Mouse (Mus musculus) T-helper 17 cell (primary cell): ENCODE results near the gene Eif2ak2.

Experiments used
- in situ Hi-C, 2 experiments: fragments of 300-600 bp; cut with MboI, MseI; formaldehyde crosslinking; loops; 1 replicate in 1 of 2; 2 replicates in 1 of 2; pipeline ENCODE4 v1.15.1; 2025; ENCODE audit warnings: high pct_unique_total_duplicates in 2 of 2

Eif2ak2 gene

DNA sequence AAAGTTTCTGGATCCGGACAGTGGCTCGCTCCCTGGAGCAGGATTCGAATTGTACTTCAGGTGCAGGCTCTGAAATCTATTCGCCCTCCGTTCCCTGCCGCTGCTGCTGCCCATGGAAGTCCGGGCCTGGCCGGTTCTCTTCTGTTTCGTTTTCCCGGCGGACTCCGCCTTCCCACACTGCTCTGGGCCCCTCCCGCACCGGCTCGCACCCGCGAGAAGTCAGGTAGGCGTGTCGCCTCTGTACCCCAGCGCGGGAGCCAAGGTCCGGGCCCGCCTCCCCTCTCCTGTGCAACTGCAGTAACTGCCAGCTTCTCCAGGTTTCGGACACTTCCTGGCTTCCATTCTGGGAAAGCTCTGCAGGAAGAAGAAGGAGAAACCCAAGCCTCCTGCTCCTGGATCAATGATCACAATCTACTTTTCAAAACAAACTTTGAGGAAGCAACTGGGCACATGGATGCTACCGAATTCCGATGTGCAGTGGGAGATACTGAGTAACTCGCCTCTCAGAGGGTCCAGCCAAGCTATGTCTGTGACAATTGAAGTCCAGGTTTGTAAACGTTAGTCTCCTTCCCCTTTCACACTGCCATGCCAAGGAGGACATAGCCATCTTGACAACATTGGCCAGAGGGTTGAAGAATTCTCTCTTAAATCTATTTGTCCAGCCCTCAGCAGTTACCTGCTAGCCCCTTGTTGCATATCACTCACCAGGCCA lies at the start of gene Eif2ak2:
Eif2ak2 (minus strand) TSS at position 173 of the 712 bp plus-strand sequence.
- in situ Hi-C loops: loop anchor here in 1 of 2 experiments (10.0 kb wide), 1 partner anchor 692 kb away; no protein-coding TSS in a partner anchor

DNA sequence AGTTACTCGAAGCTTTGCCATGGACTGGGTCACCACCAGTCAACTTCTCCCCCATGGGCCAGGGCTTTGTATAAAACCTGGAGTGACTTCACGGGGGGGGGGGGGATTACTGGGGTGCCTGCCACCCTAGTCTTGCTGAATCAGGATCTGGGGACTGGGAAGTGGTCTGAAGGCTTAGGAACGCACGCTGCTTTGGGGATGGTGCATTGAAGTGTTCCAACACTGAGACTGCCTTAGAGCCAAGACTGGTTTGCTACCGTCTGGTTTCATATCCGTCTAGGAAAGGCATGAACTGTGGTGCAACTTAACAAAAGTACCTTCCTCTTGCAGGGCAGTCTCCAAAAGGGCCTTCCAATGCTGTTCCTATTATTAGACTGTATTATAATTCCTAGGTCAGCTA lies 35.3 kb upstream of the Eif2ak2 start:
- in situ Hi-C loops: loop anchor here in 1 of 2 experiments (5.0 to 10.0 kb wide), 2 partner anchors 80 to 183 kb away; partner anchors contain the start of genes Gpatch11, Heatr5b and Strn

DNA sequence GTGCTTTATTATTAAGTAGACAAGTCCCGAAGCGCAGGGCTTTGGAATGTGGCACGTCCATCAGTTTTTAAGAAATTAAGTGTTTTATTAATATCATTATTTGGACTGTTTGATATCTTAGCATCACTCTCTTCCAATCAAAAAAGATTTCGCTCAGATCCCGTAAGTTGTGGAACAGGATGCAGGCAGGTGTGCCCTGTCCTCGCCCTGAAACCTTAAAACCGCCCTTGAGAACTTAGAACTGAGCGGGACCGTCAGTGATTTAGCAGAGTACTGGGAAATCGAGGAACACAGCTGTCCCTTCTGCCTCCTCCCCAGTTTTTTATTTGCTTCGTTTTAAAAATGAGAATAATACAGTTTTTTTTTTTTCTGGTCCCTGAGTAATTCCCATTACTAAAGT lies 34.5 kb upstream of the Eif2ak2 start:
- in situ Hi-C loops: loop anchor here in 1 of 2 experiments (5.0 to 10.0 kb wide), 2 partner anchors 80 to 182 kb away; partner anchors contain the start of genes Gpatch11, Heatr5b and Strn

DNA sequence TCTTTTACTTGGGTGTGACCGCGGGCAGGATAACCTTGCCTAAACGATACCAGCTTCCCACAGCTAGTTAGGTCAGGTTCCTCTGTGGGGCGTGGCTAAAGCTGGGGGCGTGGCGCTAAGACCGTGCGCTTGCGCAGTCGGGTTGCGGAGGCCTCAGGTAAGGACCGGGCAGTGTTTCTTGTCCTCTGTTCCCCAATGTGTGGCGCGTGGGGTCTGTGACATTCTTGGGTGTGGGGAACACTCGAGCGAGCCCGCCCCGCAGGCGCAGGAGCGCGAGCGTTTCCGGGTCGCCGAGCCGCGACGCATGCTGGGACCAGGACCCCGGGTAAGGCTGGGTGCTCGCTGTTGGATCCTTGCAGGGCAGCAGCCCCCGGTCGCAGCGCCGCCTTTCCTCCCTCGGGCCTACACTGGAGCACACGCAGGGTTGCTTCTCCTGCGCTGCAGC lies 34.0 kb upstream of the Eif2ak2 start, which contains the start of gene Cebpzos:
Cebpzos (plus strand) TSS at position 132 of the 445 bp plus-strand sequence.
- in situ Hi-C loops: loop anchor here in 1 of 2 experiments (5.0 to 10.0 kb wide), 2 partner anchors 79 to 182 kb away; partner anchors contain the start of genes Gpatch11, Heatr5b and Strn

DNA sequence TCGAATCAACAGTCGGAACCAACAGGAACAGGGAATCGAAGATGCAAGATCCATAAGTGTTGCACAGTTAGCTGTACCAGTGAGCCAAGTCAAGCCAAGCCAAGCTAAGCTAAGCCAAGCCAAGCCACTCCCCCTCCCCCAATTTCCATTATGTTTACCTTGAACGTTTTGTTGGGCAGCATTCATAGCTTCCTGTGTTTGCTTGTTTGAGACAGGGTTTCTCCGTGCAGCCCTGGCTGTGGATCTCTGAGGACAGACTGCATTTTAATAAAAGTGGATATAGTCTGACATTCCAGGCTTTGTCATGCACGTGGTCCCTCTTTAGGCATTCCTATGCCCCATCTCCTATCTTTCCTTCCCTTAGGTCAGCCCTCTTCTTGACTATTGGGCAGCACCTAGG lies 33.4 kb upstream of the Eif2ak2 start:
- in situ Hi-C loops: loop anchor here in 1 of 2 experiments (5.0 to 10.0 kb wide), 2 partner anchors 78 to 181 kb away; partner anchors contain the start of genes Gpatch11, Heatr5b and Strn

DNA sequence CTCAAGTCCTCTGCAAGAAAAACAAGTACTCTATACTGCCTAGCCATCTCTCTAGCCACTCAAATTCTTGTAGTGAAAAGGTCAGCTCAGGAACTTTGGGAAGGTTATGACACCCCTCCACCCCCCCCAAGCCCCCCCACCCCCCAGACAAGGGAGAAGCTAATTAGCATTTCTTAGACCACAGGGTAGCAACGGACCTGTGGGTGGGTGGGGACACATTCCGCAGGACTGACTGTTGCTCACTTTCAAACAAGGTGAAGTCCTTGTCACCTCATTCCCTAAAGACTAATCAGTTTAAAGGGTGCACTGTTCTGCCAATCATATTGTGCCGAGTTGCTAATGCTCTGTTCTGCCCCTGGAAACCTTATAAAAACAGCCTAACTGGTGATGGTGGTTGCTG lies 31.5 kb upstream of the Eif2ak2 start:
- in situ Hi-C loops: loop anchor here in 1 of 2 experiments (10.0 kb wide), 1 partner anchor 179 kb away; the partner anchor contains the start of gene Strn

DNA sequence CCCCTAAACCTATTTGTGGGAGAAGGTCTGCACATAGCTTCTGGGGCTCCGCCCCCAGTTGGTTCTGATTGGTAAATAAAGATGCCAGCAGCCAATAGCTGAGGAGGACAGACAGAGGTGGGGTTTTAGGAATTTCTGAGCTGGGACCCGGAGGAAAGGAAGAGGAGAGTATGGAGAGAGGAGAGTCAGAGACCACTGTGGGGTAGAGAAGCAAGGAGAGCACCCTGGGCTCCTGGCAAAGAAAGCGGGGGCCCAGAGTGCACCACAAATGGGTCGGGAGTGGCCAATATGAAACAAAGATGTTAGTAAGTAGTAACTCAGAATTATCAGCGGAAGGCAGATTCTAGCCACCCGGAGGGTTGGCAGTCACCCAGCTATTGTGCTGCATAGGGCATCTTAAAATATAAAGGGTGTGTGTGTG lies 30.5 kb upstream of the Eif2ak2 start:
- in situ Hi-C loops: loop anchor here in 1 of 2 experiments (10.0 kb wide), 1 partner anchor 178 kb away; the partner anchor contains the start of gene Strn

DNA sequence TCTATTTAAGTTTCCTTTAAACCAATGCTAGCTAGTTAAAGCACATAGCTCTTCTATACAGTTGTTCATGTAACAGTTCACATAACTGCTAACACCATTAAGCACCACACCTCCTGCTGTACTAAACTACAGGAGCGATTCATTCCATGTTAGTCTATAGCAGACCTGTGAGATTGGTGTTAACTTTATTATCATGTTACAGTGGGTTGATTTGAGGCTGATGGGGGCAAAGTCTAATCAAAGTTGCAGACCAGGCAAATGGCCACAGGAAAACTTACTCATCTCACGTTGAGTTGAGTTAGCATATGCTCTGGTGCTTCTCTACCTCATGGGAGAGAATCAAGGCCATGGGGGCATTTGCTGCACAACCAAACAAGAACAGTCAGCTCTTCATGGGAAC lies 27.0 kb upstream of the Eif2ak2 start:
- in situ Hi-C loops: no loop called here

DNA sequence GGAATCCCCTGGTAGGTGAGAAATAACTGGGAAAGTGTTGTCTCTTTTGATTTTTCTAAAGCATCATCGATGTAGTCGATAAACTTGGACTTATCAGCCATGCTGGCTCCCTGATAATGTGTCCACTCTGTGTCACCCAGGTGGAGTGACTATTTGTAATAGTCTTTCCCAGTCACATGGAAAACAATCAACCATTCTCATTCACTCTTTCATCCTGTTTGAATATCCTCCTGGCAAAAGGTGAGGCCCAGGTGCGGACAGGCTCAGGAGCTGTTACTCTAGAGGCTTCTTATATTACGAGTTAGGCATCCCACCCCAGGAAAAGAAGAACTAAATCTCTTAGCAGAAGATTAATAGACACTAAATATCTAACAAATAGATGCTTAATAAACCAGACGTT lies 24.5 kb upstream of the Eif2ak2 start, which contains the start of gene Sult6b1:
Sult6b1 (minus strand) TSS at position 101 of the 400 bp plus-strand sequence.
- in situ Hi-C loops: no loop called here

DNA sequence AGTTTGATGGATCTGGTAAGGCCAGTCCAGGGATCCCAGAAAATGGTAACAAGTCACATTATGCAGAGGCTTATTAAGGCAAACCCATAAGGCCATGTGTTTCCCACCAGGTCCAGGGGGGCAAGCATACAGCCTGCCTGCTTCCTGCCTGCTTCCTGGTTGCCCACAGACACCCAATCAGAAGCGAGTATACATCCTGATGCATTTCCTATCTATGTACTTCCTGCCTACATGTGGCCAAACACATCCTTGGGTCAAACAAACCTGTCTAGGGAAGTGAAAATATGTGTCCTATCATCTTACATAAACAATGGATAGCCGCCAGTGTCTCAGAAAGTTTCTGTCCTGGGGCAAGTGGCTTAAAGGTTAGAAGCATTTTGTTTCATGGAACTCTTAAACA lies 20.8 kb upstream of the Eif2ak2 start:
- in situ Hi-C loops: no loop called here

DNA sequence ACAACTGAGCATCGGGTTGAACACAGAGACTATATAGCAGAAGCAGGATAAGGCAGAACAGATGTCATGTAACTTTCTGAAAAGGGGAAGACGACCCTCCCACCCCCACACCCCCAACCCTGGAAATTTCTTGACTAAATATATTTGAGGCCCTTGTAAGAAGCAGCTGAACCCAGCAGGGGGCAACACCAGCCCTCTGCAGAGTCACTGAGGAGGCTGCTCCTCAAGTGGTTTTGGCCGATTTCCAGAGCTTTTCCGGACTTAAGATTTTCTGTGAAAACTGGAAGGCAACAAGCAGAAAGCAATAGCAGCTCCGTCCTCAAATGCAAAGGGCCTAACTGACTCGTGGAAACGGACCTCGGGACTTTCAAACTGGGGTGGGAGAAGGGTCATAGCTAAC lies 13.0 kb upstream of the Eif2ak2 start:
- in situ Hi-C loops: loop anchor here in 1 of 2 experiments (10.0 kb wide), 1 partner anchor 679 kb away; no protein-coding TSS in a partner anchor

DNA sequence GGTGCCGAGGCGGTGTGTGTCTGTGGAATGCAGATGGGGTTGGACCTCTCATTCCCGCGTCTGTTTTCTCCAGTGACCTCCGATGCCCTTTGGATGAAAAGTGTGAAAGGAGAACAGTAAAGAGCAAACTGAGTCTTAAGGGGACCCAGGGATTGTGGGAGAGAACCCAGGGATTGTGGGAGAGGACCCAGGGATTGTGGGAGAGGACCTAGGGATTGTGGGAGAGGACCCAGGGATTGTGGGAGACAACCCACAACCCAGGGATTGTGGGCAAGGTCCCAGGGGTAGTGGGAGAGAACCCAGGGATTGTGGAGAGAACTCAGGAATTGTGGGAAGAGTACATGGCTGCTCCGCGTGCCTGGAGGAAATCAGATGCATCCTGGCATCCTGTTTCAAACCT lies 12.6 kb upstream of the Eif2ak2 start:
- in situ Hi-C loops: loop anchor here in 1 of 2 experiments (10.0 kb wide), 1 partner anchor 680 kb away; no protein-coding TSS in a partner anchor

DNA sequence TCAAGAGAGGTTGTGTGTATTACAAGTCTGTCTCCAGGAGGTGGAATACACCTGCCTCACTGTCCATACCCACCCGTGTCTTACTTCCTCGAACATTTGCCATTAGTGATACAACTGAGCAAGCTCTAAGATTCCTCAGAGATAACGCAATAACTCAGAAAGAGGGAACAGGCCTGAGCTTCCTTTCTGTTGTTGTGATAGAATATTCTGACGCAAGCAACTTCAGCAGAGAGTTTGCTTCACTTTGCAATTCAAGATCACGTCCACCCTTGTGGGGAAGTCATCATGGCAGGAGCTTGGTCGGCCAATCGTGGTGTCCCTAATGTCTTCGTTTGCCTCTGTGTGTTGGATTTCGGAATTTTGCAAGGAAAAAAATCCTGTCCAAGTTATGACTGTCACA lies 8.6 kb upstream of the Eif2ak2 start:
- in situ Hi-C loops: loop anchor here in 1 of 2 experiments (10.0 kb wide), 1 partner anchor 684 kb away; no protein-coding TSS in a partner anchor

DNA sequence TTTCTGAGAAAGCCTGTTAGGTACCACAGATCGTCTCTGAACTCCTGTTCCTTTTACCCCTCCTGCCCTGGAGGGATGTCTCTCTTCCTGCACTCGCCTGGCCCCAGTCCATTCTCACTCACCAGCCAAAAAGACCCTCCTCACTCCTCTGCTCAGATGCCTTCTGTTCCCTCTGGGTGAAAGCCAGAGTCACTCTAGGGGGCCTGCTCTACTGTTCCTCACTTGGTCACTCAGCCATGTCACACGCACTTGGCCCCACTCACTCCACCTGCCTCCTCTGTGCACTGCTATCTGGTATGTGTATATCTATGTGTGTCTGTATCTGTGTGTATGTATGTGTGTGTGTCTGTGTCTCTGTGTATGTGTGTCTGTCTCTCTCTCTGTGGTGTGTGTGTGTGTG lies 6.8 kb upstream of the Eif2ak2 start:
- in situ Hi-C loops: loop anchor here in 1 of 2 experiments (10.0 kb wide), 1 partner anchor 686 kb away; no protein-coding TSS in a partner anchor

DNA sequence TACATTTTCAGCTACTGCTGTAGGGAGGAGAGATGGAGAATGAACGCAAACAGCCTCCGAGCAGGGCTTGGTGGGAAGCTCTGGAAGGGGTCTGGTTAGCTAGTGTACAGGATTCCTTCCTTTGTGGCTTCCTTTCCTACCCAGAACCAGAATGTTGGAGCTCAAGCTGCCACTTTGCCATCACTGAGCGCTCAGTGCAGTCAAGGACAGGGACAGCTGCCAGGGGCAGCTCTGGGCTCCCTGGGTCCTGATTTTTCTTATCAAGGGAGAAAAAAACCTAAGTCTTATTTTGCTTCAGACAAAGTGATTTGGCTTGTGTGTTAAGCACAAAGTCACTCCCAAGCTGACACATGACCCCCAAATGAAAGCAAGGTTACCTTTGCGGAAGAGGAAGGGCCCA lies 6.2 kb upstream of the Eif2ak2 start:
- in situ Hi-C loops: loop anchor here in 1 of 2 experiments (10.0 kb wide), 1 partner anchor 686 kb away; no protein-coding TSS in a partner anchor

DNA sequence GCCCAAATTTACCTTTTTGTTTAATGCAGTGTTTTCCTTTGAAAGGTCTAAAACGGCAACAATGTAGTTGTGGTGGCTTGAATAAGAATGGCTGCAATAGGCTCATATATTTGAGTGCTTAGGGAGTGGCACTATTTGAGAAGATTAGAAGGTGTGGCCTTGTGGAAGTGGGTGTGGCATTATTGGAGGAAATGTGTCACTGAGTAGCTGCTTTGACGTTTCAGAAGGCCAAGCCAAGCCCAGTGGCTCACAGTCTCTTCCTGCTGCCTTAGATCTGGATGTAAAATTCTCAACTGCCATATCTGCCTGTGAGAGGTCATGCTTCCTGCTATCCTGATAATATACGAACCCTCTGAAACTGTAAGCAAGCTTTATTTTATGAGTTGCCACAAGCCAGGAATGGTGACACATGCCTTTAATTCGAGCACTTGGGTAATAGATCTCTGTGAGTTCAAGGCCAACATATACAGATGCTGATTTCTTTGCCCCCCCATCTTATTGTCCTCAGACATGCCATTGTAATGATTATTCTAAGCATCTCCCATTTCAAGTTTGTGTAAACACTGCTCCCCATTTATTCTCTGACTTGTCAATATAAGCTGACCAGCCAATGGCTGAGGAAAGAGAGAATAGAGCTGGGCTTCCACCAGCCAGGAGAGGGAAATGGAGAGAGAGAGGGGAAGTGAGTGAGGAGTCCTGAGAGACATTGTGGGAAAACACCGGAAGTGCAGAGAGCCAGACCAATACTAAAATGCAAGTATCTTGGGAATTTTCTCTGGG lies 3.1 kb upstream of the Eif2ak2 start:
- in situ Hi-C loops: loop anchor here in 1 of 2 experiments (10.0 kb wide), 1 partner anchor 689 kb away; no protein-coding TSS in a partner anchor

DNA sequence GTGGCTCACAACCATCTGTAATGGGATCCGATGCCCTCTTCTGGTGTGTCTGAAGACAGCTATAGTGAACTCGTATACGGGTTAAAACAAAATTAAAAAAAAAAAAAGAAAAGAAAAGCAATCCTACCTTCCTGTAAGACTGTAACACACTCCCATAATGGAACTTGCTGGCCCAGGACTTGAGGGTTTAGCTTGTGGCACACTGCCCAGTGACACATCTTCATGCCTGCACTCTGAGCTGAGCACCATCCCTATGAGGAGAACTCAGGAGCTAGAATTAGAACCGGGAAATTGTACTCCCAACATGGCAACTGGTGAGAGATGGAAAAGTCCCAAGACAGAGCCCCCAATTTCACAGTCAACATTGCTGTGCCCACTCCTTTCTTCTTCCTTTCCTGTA lies 918 bp upstream of the Eif2ak2 start:
- in situ Hi-C loops: loop anchor here in 1 of 2 experiments (10.0 kb wide), 1 partner anchor 692 kb away; no protein-coding TSS in a partner anchor

DNA sequence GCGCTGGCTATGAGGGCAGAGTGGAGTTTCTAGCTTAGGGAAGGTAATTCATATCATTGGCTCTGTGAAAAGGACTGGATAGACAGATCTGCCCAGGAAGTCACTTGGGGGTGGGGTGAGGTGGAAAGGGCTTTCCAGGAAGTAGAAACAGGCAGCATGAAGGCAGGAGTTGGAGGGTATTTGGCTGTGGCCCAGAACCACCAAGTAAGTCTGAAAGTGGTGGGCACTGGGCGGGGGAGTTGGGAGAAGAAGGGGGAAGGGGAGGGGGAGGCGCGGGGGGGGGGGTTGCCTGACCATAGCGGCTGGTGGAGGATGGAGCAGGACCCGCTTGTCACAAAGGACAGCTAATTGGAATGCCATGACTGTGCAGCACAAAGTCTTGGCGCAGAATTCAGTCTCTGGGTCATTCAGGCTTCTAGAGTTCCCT lies 482 bp downstream of the Eif2ak2 start:
- in situ Hi-C loops: loop anchor here in 1 of 2 experiments (10.0 kb wide), 1 partner anchor 693 kb away; no protein-coding TSS in a partner anchor

DNA sequence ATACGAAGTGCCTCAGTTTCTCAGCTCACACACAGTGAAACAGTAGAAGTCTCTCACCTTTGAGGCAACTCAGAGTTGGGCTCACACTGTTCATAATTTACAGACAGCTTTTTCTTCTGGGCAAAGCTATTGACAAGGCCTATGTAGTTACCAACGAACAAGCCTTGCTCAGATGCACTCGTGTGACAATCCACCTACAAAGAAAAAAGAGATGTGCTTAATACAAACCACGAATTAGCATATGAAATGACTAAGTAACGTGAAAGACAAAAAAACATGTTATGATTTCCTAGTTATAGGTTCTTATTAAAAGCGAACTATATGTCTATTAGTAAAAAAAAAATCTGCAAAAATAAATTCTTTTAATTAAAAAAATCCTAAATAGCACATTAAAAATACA lies 8.5 kb downstream of the Eif2ak2 start:
- in situ Hi-C loops: no loop called here

DNA sequence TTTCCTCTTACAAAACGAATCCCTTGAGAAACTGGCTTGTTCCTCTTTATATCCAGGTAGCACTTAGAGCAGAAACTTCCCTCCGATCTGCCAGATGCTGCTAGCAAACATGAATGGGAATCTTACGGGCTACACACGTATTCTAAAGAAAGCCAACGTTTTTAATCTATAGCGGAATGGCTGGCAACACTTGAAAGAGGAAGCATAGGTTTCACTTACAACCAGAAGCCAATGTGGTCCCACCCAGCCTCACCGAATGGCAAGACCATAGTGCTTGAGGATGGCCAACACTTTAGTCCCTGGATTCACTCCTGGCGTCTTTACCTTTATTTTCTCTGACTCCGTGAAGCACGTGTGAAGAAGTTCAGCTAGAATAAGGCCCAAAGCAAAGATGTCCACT lies 26.1 kb downstream of the Eif2ak2 start:
- in situ Hi-C loops: no loop called here
